Mouse (Mus musculus) right cerebral cortex, postnatal 10 days (tissue): ENCODE measurements around the gene Rreb1.

Experiments used
- DNase-seq, 2 experiments: peaks; one replicate each; pipeline ENCODE4 v3.0.0; 2021; ENCODE audit warnings: low spot score in 2 of 2

Rreb1 gene

GRCm38 (mm10) chr13:37875919-37876318, 97.7 kb downstream of the Rreb1 start:
- no peak for DNase-seq

GRCm38 (mm10) chr13:37876366-37876765, 98.2 kb downstream of the Rreb1 start:
- no peak for DNase-seq

- no peak for DNase-seq
Observed at GRCm38 (mm10) chr13:37876836-37877235, 98.6 kb downstream of the Rreb1 start.

GRCm38 (mm10) chr13:37877241-37877640, 99.0 kb downstream of the Rreb1 start:
- DNase-seq: no peak

GRCm38 (mm10) chr13:37878918-37879331, 100.7 kb downstream of the Rreb1 start:
- no peak for DNase-seq

GRCm38 (mm10) chr13:37879556-37879955, 101.4 kb downstream of the Rreb1 start:
- DNase-seq: no peak

GRCm38 (mm10) chr13:37880035-37880434, 101.8 kb downstream of the Rreb1 start:
- no peak for DNase-seq

- DNase-seq: no peak
Observed at GRCm38 (mm10) chr13:37880581-37881130, 102.5 kb downstream of the Rreb1 start.

GRCm38 (mm10) chr13:37882521-37882920, 104.3 kb downstream of the Rreb1 start:
- DNase-seq: no peak

- no peak for DNase-seq
Observed at GRCm38 (mm10) chr13:37883008-37883407, 104.8 kb downstream of the Rreb1 start.

DNA sequence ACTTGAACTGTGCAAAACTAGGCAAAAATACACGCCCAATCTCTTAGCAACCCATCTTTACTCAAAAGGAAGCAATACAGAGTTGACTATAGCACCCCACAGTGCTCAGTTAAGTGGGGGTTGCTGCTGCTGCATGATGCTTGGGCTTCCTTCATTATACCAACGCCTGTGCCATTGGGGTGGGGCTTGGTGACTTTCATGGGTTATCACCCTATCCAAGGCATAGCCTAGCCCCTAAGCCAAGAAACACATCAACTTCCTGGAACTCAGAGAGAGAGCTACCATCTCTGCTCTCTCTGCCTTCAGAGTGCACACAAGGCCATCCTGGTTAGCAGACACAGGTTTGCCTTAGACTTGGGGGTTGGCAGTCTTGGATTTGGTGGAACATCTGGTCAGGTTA, 107.2 kb downstream of the Rreb1 start:
- no peak for DNase-seq

- no peak for DNase-seq
Observed at GRCm38 (mm10) chr13:37886024-37886423, 107.8 kb downstream of the Rreb1 start.

GRCm38 (mm10) chr13:37894756-37895155, 116.6 kb downstream of the Rreb1 start:
- no peak for DNase-seq

GRCm38 (mm10) chr13:37895564-37896254, 117.5 kb downstream of the Rreb1 start:
- no peak for DNase-seq

DNA sequence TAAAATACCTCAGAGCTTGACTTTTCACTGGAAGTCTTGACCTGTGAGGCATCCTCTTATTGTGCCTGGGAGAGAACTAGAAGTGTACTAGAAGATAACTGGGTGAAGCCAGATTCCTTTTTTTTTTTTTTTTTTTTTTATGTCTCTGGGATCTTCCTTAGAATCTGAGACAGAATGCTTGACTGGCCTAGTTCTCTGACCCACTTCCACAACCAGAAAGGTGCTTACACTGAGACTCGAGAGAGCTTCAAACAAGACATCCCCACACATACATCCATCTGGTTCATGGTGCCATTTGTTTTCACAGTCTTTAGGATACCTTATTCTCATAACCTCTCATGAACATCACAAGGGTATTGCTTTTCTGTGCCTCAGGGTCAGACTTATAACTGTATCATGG, 118.2 kb downstream of the Rreb1 start:
- no peak for DNase-seq

GRCm38 (mm10) chr13:37898772-37899171, 120.6 kb downstream of the Rreb1 start:
- no peak for DNase-seq

GRCm38 (mm10) chr13:37903036-37903435, 124.8 kb downstream of the Rreb1 start:
- no peak for DNase-seq

DNA sequence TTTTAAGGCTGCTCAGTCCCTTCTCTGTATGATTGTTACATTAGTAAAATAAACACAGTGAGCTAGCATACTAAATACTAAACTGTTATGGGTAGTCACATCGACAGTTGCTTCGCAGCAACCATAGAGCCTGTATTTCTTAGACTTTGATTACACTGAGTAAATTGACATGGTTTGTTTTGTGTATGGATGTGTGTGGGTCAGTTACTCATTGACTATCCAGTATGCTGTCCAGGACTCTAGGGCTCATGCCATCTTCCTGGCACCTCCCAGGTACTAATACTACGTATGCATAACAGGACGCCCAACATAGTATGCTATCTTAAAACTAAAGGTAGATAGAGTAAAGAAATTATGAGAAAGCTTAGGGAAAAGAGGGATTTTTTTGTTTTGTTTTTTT, 125.3 kb downstream of the Rreb1 start:
- no peak for DNase-seq

DNA sequence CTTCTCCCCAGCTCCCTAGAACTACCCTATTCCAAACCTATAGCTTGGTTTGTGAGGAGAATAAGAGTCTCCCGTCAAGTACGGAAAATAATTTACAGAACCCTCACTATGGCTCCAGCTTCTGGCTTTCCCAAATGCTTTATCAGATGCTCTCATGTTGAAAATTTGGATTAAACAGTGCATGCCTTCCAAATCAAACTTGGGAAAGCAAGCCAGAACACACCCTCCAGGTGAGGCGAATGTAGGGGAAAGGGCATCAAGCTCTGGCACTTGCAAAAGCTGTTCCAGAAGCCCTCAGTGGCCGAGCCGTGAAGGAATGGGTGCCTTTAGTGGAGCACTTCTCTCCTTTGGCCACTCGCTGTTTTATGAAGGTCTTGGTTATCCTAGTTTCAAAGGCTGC, 126.2 kb downstream of the Rreb1 start:
- DNase-seq: no peak

DNA sequence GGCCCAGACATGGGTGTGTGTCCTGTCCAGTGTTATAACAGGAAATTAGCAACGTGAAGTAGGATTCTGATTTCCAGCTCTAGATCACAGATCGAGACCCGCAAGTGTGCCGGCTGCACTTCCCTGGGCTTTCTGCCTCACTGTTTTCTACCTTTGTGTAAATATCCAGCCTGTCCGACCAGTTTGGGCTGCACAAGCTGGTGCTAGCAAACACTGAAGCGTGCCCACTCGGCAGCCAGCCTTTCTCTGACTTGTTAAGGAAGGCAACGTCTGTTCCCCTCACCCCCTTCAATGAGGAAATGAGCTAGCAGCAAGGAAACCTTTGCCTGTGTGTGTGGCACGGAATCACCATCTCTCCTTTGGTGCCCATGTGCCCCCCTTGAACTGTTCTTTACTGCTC, 129.9 kb downstream of the Rreb1 start:
- peak in 1 of 2 experiments; percentile 29 for DNase-seq

- no peak for DNase-seq
Observed at GRCm38 (mm10) chr13:37908493-37908892, 130.3 kb downstream of the Rreb1 start.

GRCm38 (mm10) chr13:37909225-37909624, 131.0 kb downstream of the Rreb1 start:
- DNase-seq: no peak

DNA sequence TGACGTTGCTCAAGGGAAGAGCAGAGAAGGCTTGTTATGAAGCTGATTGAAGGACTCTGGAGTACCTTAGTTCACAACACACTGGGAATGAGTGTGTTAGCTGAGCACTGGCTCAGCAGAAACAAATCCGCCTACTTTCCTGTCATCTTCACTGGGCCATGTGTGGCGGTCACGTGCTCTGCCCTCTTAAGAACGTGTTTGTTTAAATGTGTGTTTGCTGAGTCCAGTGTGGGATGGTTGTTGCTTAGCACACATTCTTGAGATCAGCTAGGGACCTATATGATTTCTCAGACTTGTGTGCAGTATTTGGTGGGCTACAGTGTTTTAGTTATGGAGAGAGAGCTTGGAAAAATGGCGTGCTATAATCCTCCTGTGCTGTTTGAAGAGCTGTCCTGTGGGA, 133.8 kb downstream of the Rreb1 start:
- DNase-seq: no peak
